9 mouse cellular contexts compared by ENCODE assay signal in the genomic region with DNA sequence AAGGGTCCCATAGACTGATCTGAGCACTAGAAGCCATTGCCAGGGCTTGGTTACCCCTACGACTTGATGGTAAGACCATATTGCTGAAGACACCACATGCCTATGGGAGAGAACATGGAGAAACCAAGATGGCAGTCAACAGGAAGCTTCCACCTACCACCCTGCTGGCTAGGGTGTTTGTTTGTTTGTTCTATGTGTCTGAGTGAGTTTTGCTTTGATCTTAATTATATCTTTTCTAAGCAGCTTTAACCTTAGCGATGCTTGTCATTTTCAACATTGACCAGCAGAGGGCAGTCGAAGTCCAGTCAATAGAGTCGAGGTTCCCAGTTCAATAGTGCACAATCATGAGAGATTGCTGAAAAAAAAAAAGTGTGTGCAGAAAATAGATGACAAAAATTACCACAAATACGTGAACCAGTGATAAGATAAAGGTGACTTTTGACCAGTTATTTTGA. TPM values are rescaled to one million over a fixed set of nuclear protein-coding genes. Genes with fewer than 3 reads are reported as not detected.
A peak's percentile ranks its signal among the peaks of the same experiment; 100 is the strongest.
DNase-seq lines count a peak whose midpoint lies in the region; ATAC-seq and TF ChIP-seq lines count a peak whose summit lies in the region.
"Had no signal": no experiment of that assay in that cellular context is flagged by ENCODE, and none has a peak within 500 bp of the region (broad histone marks: within the 10 kb centered on the region; RNA-seq: fewer than 3 reads in every experiment).

No protein-coding gene starts in this region.

- peak; percentile 52; the same call in 1 of the 2 replicates for ATAC-seq in frontal cortex, adult (ENCODE audit: low TSS enrichment)
- ATAC-seq in forebrain, embryonic 16.5 days: peak; percentile 70
- ATAC-seq in liver, embryonic 14.5 days (ENCODE audit: insufficient read depth): no peak

- no peaks in the 10 kb centered on the region for H3K36me3 ChIP-seq in forebrain, embryonic 16.5 days (ENCODE audit: control insufficient read depth, insufficient read depth)
- no peaks in the 10 kb centered on the region for H3K36me3 ChIP-seq in liver, embryonic 14.5 days (replicated peaks; ENCODE audit: control insufficient read depth, insufficient read depth, low read depth)

- H3K27me3 ChIP-seq in forebrain, embryonic 16.5 days (replicated peaks; ENCODE audit: control insufficient read depth, insufficient read depth, low read length): no peaks in the 10 kb centered on the region
- no peaks in the 10 kb centered on the region for H3K27me3 ChIP-seq in liver, embryonic 14.5 days (ENCODE audit: control insufficient read depth, insufficient read depth, low read length)

- TF ChIP-seq EP300 in liver, embryonic 14.5 days (IDR thresholded peaks at IDR 0.05; ENCODE audit: low read depth): no peak

- H3K4me2 ChIP-seq in forebrain, embryonic 16.5 days (ENCODE audit: low read length): no peak overlapping the region
- no peak overlapping the region for H3K4me2 ChIP-seq in liver, embryonic 14.5 days (ENCODE audit: low read depth)

- H3K9ac ChIP-seq in forebrain, embryonic 16.5 days (replicated peaks; ENCODE audit: low read depth, low read length): no peak overlapping the region
- no peak overlapping the region for H3K9ac ChIP-seq in liver, embryonic 14.5 days (replicated peaks)

- H3K4me1 ChIP-seq in forebrain, embryonic 16.5 days (replicated peaks; ENCODE audit: control insufficient read depth, insufficient read depth, low read length): no peaks in the 10 kb centered on the region
- H3K4me1 ChIP-seq in liver, embryonic 14.5 days (replicated peaks; ENCODE audit: control insufficient read depth in 2 of 2, insufficient read depth in 2 of 2, low read length in 1 of 2): no peaks in the 10 kb centered on the region

- peak; percentile 70 for TF ChIP-seq CTCF in liver, embryonic 14.5 days (IDR thresholded peaks at IDR 0.05; ENCODE audit: low read depth)

- no peak overlapping the region for H3K4me3 ChIP-seq in forebrain, embryonic 16.5 days (replicated peaks; ENCODE audit: low read length)
- no peak overlapping the region for H3K4me3 ChIP-seq in liver, embryonic 14.5 days (ENCODE audit: insufficient read depth in 1 of 2, low read depth in 2 of 2, low read length in 2 of 2)

- H3K9me3 ChIP-seq in forebrain, embryonic 16.5 days (ENCODE audit: control insufficient read depth, low read length): no peaks in the 10 kb centered on the region
- H3K9me3 ChIP-seq in liver, embryonic 14.5 days (ENCODE audit: control insufficient read depth, low read length): no peaks in the 10 kb centered on the region

- WGBS in forebrain, embryonic 16.5 days: 18% methylated on average over 5 of the region's 5 CpGs
- 17% methylated on average over 5 of the region's 5 CpGs for WGBS in liver, embryonic 14.5 days (ENCODE audit: insufficient replicate concordance)

- no peak overlapping the region for H3K27ac ChIP-seq in forebrain, embryonic 16.5 days (ENCODE audit: low read length)
- H3K27ac ChIP-seq in liver, embryonic 14.5 days: no peak overlapping the region

- DNase-seq in frontal cortex, postnatal 25 days (ENCODE audit: low spot score in 2 of 2): no peak
- DNase-seq in 416B (ENCODE audit: low read depth) (peak; percentile 66), adipocyte (ENCODE audit: low spot score) (peak; percentile 43)
- no peak for DNase-seq in liver, embryonic 14.5 days (ENCODE audit: low read depth in 3 of 3, low spot score in 3 of 3)
- DNase-seq in retina, embryonic 14.5 days (ENCODE audit: low spot score): peak; percentile 81
- no peak for DNase-seq in gastrocnemius, adult 8-10 months (ENCODE audit: low spot score in 2 of 2)

RNA-seq across cellular contexts. Expression of gene Plk2, which starts 12.4 kb away (rescaled TPM):
- 229 and 237 TPM in 2 replicates for polyA plus RNA-seq in forebrain, embryonic 16.5 days (2015; fragmentation: Nextera tagmentation; extraction: Ambion mirVana)
- polyA plus RNA-seq in liver, embryonic 14.5 days (2012; rRNA removed): 1.9 and 2.9 TPM in 2 replicates
- polyA plus RNA-seq in liver, embryonic 14.5 days (2014; fragmentation: Nextera tagmentation; extraction: Ambion mirVana): 5.3 and 5.5 TPM in 2 replicates
- 1 to 10 TPM; 3.0 to 6.9 (median 4.1) TPM for total RNA-seq in gastrocnemius, adult 8-10 months (2022)

RNA-seq across cellular contexts. Expression of gene Gapt, which starts 25.5 kb away (rescaled TPM):
- polyA plus RNA-seq in forebrain, embryonic 16.5 days (2015; fragmentation: Nextera tagmentation; extraction: Ambion mirVana): not detected in 2 replicates
- polyA plus RNA-seq in liver, embryonic 14.5 days (2012; rRNA removed): 1.5 and 1.9 TPM in 2 replicates
- 2.2 and 2.8 TPM in 2 replicates for polyA plus RNA-seq in liver, embryonic 14.5 days (2014; fragmentation: Nextera tagmentation; extraction: Ambion mirVana)
- total RNA-seq in gastrocnemius, adult 8-10 months (2022): not detected
- polyA plus RNA-seq: heart, embryonic 14.5 days had no signal

Comparison
In these comparisons a context has a peak if more than half of its experiments do, and no peak if none do; other contexts are left out.
1. DNase-seq: peak in 416B (single experiment), adipocyte (single experiment) and retina, embryonic 14.5 days (single experiment); none in frontal cortex, postnatal 25 days (0 of 2), liver, embryonic 14.5 days (0 of 3) and gastrocnemius, adult 8-10 months (0 of 2).
2. RNA of gene Plk2, which starts 12.4 kb away (polyA plus RNA-seq): 229 to 237 TPM in forebrain, embryonic 16.5 days; 1.9 to 5.5 TPM in liver, embryonic 14.5 days; every median in the first group is over 10 times any median in the second.